Comparison of ENCODE assay signal across 7 mouse cellular contexts in genomic region chr3:145681348-145681935, GRCm38 (mm10). TPM values are rescaled to one million over a fixed set of nuclear protein-coding genes. Genes with fewer than 3 reads are reported as not detected.
A peak's percentile ranks its signal among the peaks of the same experiment; 100 is the strongest.
DNase-seq lines count a peak whose midpoint lies in the region; ATAC-seq and TF ChIP-seq lines count a peak whose summit lies in the region.

No protein-coding gene starts in this region.

- intact Hi-C loops in heart, postnatal 36 days (cut with DNase I) = no loop called here

- no peak overlapping the region for H3K9ac ChIP-seq in lung, embryonic 14.5 days
- no peak overlapping the region for H3K9ac ChIP-seq in midbrain, embryonic 13.5 days (replicated peaks)

- H3K36me3 ChIP-seq in lung, embryonic 14.5 days (ENCODE audit: insufficient read depth) = no peaks in the 10 kb centered on the region
- no peaks in the 10 kb centered on the region for H3K36me3 ChIP-seq in midbrain, embryonic 13.5 days

- H3K4me2 ChIP-seq in lung, embryonic 14.5 days = no peak overlapping the region
- no peak overlapping the region for H3K4me2 ChIP-seq in midbrain, embryonic 13.5 days (replicated peaks)

- H3K4me1 ChIP-seq in lung, embryonic 14.5 days (ENCODE audit: insufficient read depth) = peaks cover 11% of the 10 kb centered on the region; the same call in 1 of the 2 replicates
- no peaks in the 10 kb centered on the region for H3K4me1 ChIP-seq in midbrain, embryonic 13.5 days (replicated peaks)

- no peaks in the 10 kb centered on the region for H3K27me3 ChIP-seq in lung, embryonic 14.5 days (ENCODE audit: insufficient read depth, low read length)
- H3K27me3 ChIP-seq in midbrain, embryonic 13.5 days = no peaks in the 10 kb centered on the region

- no peak overlapping the region for H3K4me3 ChIP-seq in lung, embryonic 14.5 days (ENCODE audit: low read depth, low read length)
- H3K4me3 ChIP-seq in midbrain, embryonic 13.5 days (replicated peaks) = no peak overlapping the region

- 0 out of 2 replicates have a peak overlapping the region, but pooled peaks have one; percentile 6 for H3K27ac ChIP-seq in lung, embryonic 14.5 days (ENCODE audit: low read depth)
- peak overlapping the region; percentile 2; the same call in 1 of the 2 replicates for H3K27ac ChIP-seq in midbrain, embryonic 13.5 days

- no peaks in the 10 kb centered on the region for H3K9me3 ChIP-seq in lung, embryonic 14.5 days (ENCODE audit: low read depth, low read length)
- H3K9me3 ChIP-seq in midbrain, embryonic 13.5 days = no peaks in the 10 kb centered on the region

- TF ChIP-seq CTCF in lung, embryonic 14.5 days (IDR thresholded peaks at IDR 0.05; ENCODE audit: low read depth) = no peak

- ATAC-seq in lung, embryonic 14.5 days (ENCODE audit: insufficient read depth) = no peak
- 0 out of 2 replicates have a peak, but pooled peaks have one; percentile 55 for ATAC-seq in midbrain, embryonic 13.5 days

- DNase-seq in lung, embryonic 14.5 days = no peak
- no peak for DNase-seq in lung, postnatal 25 days (ENCODE audit: low spot score)
- peak; percentile 76 to 85 for DNase-seq in cerebellum, postnatal 25 days
- peak; percentile 31 to 40 for DNase-seq in heart, postnatal 36 days
- DNase-seq in natural killer cell, adult 2 months (ENCODE audit: low spot score in 2 of 2) = no peak
- no peak for DNase-seq in spleen, postnatal 10 days (ENCODE audit: low spot score in 2 of 2)

- WGBS in lung, embryonic 14.5 days = 67% methylated on average over 10 of the region's 10 CpGs
- WGBS in midbrain, embryonic 13.5 days = 81% methylated on average over 10 of the region's 10 CpGs

RNA-seq across cellular contexts. Expression of gene Ccn1, which starts 31.7 kb away (rescaled TPM):
- polyA plus RNA-seq in lung, embryonic 14.5 days (2014; fragmentation: Nextera tagmentation; extraction: Ambion mirVana) = 33.2 and 41.6 TPM in 2 replicates
- 10 to 100 TPM; 55.0 to 68.6 TPM for total RNA-seq in heart, postnatal 36 days (2021)
- 8.5 and 10.2 TPM in 2 replicates for polyA plus RNA-seq in midbrain, embryonic 13.5 days (2015; fragmentation: Nextera tagmentation; extraction: Ambion mirVana)

Comparison
In these comparisons a context has a peak if more than half of its experiments do, and no peak if none do; other contexts are left out.
1. DNase-seq: peak in cerebellum, postnatal 25 days (2 of 2) and heart, postnatal 36 days (2 of 2); none in lung, embryonic 14.5 days (single experiment), lung, postnatal 25 days (single experiment), natural killer cell, adult 2 months (0 of 2) and spleen, postnatal 10 days (0 of 2).